Mouse (Mus musculus): Measurements from ENCODE around the gene Rps9. TPM values are rescaled to one million over a fixed set of nuclear protein-coding genes. Genes with fewer than 3 reads are reported as not detected.

The Rps9 gene
- polyA plus RNA-seq, 1 experiment = 1,349 TPM

DNA sequence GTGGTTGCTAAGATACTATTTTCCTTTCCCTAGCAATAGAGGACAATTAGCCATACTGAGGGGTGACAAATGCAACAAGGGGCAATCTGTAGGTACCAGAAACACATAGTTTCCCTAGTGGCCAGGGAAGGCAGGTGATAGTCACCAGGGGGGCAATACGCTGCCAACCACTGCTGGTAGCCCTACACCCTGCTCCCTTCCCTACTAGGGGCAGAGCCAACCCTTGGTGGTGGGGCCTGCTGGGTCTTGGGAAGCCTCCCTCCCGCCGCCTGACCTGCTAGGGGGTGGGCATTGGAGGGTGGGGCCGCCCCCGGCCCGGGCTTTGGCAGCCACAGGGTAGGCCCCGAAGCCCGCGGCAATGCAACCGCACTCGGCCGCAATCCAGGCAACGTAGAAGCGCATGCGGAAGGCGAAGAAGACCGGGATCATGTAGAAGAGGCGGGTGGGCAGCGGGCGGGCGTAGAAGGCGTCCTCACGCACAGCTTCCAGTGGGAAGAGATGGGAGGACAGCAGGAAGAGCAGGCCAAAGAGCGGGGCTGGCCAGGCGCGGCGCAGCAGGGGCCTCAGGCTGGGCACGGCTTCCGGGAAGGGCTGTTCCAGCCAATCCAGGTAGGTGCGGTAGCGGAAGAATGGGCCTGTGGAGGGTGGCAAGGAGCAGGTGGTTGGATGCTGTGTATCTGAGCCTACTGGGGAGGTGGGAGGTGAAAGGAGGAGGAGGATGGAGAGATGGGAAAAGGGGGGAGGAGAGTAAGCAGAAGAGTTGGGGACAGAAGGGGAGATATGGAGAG lies 18.2 kb upstream of the Rps9 start:
- WGBS = 94% methylated on average over 30 of the region's 31 CpGs
- Histone ChIP-seq H3K27ac (ENCODE audit: insufficient read depth, low read length) (no peak overlapping the region), H3K36me3 (ENCODE audit: control insufficient read depth, insufficient read depth, low read length) (peaks cover 24% of the 10 kb centered on the region), H3K4me1 (ENCODE audit: control insufficient read depth, insufficient read depth, insufficient read length) (no peaks in the 10 kb centered on the region), H3K27me3 (ENCODE audit: control insufficient read depth, insufficient read depth, low read length) (no peaks in the 10 kb centered on the region), H3K4me3 (ENCODE audit: extremely low read depth, insufficient read depth, insufficient read length) (no peak overlapping the region)
- no peak for DNase-seq (ENCODE audit: low read depth in 1 of 2, low spot score in 2 of 2)
- TF ChIP-seq CTCF (IDR thresholded peaks at IDR 0.05; ENCODE audit: extremely low read depth, insufficient read depth, insufficient read length, insufficient replicate concordance) (no peak), POLR2A (IDR thresholded peaks at IDR 0.05; ENCODE audit: low read depth, low read length) (no peak)

DNA sequence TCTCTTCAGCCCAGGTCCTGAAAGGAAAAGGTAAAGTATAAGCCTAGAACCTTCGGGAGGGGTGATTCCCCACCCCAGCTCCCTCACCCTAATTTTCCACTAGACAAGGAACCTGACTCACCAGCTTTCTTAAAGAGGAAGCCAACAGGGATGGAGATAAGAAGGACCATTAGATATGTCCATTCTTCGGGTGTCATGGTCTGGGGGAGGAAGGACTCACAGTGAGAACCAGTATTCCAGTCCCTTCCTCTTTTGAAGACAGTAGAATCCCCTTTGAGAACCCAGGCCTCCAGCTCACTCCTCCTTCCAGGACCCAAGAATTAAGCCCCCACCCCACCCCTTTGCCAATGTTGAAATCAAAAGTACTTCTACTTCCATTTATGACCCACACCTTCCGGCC lies 11.9 kb upstream of the Rps9 start:
- DNase-seq (ENCODE audit: low read depth in 1 of 2, low spot score in 2 of 2) = no peak
- TF ChIP-seq CTCF (IDR thresholded peaks at IDR 0.05; ENCODE audit: extremely low read depth, insufficient read depth, insufficient read length, insufficient replicate concordance) (no peak), POLR2A (IDR thresholded peaks at IDR 0.05; ENCODE audit: low read depth, low read length) (no peak)
- Histone ChIP-seq H3K4me1 (ENCODE audit: control insufficient read depth, insufficient read depth, insufficient read length) (peaks cover 6% of the 10 kb centered on the region; the same call in 1 of the 2 replicates), H3K4me3 (ENCODE audit: extremely low read depth, insufficient read depth, insufficient read length) (peak overlapping the region; percentile 72), H3K27ac (ENCODE audit: insufficient read depth, low read length) (no peak overlapping the region), H3K27me3 (ENCODE audit: control insufficient read depth, insufficient read depth, low read length) (no peaks in the 10 kb centered on the region), H3K36me3 (ENCODE audit: control insufficient read depth, insufficient read depth, low read length) (peaks cover 8% of the 10 kb centered on the region)
- WGBS = 8% methylated on average over 3 of the region's 3 CpGs

DNA sequence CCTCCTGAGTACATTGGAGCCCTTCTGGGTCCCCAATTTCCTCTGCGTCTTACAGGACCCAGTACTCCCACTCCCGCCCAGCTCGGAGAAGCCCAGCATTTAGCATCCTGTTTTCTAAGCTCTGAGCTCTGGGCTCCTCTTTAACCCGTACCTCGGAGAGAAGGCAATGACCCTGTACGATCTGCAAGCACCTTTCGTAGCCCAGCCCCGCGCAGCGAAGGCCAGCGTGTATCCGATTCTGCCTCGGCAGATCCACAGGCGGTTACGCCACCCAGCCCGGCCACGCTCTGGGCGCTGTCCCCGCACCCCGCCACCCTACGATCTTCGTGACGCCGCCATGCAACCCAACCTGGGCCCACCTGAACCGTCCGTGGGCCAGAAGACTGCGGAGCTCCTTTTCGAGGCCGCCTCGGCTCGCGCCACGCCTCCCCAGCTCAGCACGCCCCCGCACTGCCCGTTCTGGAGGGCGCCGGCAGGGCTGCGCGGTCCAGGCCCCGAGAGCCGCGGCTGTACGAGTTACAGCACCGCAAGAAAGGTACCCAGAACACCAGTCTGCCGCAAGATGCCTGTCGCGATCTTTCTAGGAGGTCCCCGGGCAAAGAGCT lies 11.3 kb upstream of the Rps9 start, which contains the start of gene Tsen34:
Tsen34 (plus strand) TSS at position 482 of the 605 bp plus-strand sequence.
- Histone ChIP-seq H3K27ac (ENCODE audit: insufficient read depth, low read length) (peak within 1 kb of the TSS; percentile 92), H3K36me3 (ENCODE audit: control insufficient read depth, insufficient read depth, low read length) (peaks cover 8% of the 10 kb centered on the region), H3K4me1 (ENCODE audit: control insufficient read depth, insufficient read depth, insufficient read length) (peaks cover 6% of the 10 kb centered on the region; the same call in 1 of the 2 replicates), H3K27me3 (ENCODE audit: control insufficient read depth, insufficient read depth, low read length) (no peaks in the 10 kb centered on the region), H3K4me3 (ENCODE audit: extremely low read depth, insufficient read depth, insufficient read length) (peak within 1 kb of the TSS; percentile 72)
- WGBS = under 1% methylated on average over 49 of the region's 49 CpGs
- TF ChIP-seq POLR2A (IDR thresholded peaks at IDR 0.05; ENCODE audit: low read depth, low read length) (no peak), CTCF (IDR thresholded peaks at IDR 0.05; ENCODE audit: extremely low read depth, insufficient read depth, insufficient read length, insufficient replicate concordance) (0 out of 2 replicates have a peak, but pooled peaks have one; percentile 13)
- no peak for DNase-seq (ENCODE audit: low read depth in 1 of 2, low spot score in 2 of 2)

DNA sequence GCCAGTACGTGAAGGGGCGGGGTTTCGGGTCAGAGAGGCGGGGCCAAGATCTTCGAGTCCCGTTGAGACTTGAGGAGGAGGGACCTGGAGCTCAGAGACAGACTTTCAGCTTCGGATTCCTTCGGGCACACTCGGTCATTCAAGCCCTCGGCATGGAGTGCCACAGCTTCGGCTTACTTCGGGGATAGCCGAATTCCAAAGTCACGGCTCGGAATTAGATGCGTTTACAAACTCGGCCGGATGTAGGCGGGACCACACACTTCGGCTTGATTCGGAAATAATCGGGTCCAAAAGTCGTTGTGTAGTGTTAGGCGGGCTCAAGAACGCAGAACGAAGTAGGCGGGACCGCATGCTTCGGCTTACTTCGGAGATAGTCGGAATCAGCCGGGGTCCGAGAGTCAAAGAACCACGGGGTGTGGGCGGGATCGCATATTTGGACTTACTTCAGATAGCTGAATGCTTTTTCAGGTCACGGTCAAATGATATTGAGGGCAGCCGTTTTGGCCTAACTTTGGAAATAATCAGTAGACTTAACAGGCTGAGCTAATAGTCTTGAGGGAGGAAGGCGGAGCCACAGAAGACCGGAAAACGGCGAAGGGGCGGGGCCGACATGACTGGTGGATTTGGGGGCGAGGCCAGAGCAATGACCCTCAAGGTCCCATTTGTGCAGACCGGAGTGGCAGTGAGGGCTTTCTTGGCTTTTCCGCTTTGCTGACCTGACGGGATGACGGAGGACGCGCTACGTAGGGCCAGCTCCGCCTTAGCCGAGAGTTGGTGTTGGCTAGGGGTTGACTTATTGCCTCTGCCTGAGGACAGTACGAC lies 10.6 kb upstream of the Rps9 start, which contains the start of gene Mboat7:
Mboat7 (minus strand) TSS at position 537 of the 822 bp plus-strand sequence.
- H3K4me1 ChIP-seq (ENCODE audit: control insufficient read depth, insufficient read depth, insufficient read length) = peaks cover 6% of the 10 kb centered on the region; the same call in 1 of the 2 replicates
- H3K4me3 ChIP-seq (ENCODE audit: extremely low read depth, insufficient read depth, insufficient read length) = peak within 1 kb of the TSS; percentile 72
- DNase-seq (ENCODE audit: low read depth in 1 of 2, low spot score in 2 of 2) = peak; percentile 95 to 97
- peak within 1 kb of the TSS; percentile 92 for H3K27ac ChIP-seq (ENCODE audit: insufficient read depth, low read length)
- WGBS = under 1% methylated on average over 55 of the region's 55 CpGs
- H3K36me3 ChIP-seq (ENCODE audit: control insufficient read depth, insufficient read depth, low read length) = peaks cover 8% of the 10 kb centered on the region
- H3K27me3 ChIP-seq (ENCODE audit: control insufficient read depth, insufficient read depth, low read length) = no peaks in the 10 kb centered on the region
- no peak for TF ChIP-seq CTCF (IDR thresholded peaks at IDR 0.05; ENCODE audit: extremely low read depth, insufficient read depth, insufficient read length, insufficient replicate concordance)
- TF ChIP-seq POLR2A (IDR thresholded peaks at IDR 0.05; ENCODE audit: low read depth, low read length) = peak; percentile 87; the same call in 1 of the 2 replicates

DNA sequence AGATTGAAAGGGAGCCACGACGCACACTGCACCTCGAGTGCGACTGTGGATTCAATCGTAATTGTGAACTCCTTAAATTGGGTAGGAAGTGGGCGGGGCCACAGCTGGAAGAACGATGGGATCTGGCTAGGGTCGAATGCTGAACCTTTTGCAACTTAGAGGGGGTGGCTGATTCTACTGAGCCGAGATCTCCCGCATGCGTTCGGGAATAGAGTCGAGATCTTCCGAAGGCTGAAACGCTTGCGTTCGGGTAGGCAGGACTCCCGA lies 10.1 kb upstream of the Rps9 start:
- Histone ChIP-seq H3K27ac (ENCODE audit: insufficient read depth, low read length) (peak overlapping the region; percentile 92), H3K36me3 (ENCODE audit: control insufficient read depth, insufficient read depth, low read length) (peaks cover 8% of the 10 kb centered on the region; the same call in 1 of the 2 replicates), H3K4me1 (ENCODE audit: control insufficient read depth, insufficient read depth, insufficient read length) (peaks cover 6% of the 10 kb centered on the region; the same call in 1 of the 2 replicates), H3K27me3 (ENCODE audit: control insufficient read depth, insufficient read depth, low read length) (no peaks in the 10 kb centered on the region), H3K4me3 (ENCODE audit: extremely low read depth, insufficient read depth, insufficient read length) (peak overlapping the region; percentile 72)
- no peak for TF ChIP-seq CTCF (IDR thresholded peaks at IDR 0.05; ENCODE audit: extremely low read depth, insufficient read depth, insufficient read length, insufficient replicate concordance)
- TF ChIP-seq POLR2A (IDR thresholded peaks at IDR 0.05; ENCODE audit: low read depth, low read length) = no peak; the same call in 1 of the 2 replicates
- under 1% methylated on average over 18 of the region's 18 CpGs for WGBS
- no peak for DNase-seq (ENCODE audit: low read depth in 1 of 2, low spot score in 2 of 2)
